Comparison of ENCODE assay signal across 16 mouse cellular contexts in genomic region chr7:99101076-99101475, GRCm38 (mm10). TPM values are rescaled to one million over a fixed set of nuclear protein-coding genes. Genes with fewer than 3 reads are reported as not detected.
DNase-seq lines count a peak whose midpoint lies in the region; ATAC-seq lines count a peak whose summit lies in the region.
"Had no signal": no experiment of that assay in that cellular context is flagged by ENCODE, and none has a peak within 500 bp of the region (broad histone marks: within the 10 kb centered on the region; RNA-seq: fewer than 3 reads in every experiment).

No protein-coding gene starts in this region.

- no peak for ATAC-seq in embryonic facial prominence, embryonic 13.5 days (ENCODE audit: insufficient number of reproducible peaks, insufficient read depth, low FRiP score, low TSS enrichment, low read depth)
- no peak for ATAC-seq in megakaryocyte, adult 5-6 weeks (ENCODE audit: poor library complexity, severe bottlenecking)
- ATAC-seq in liver, embryonic 13.5 days (ENCODE audit: low read depth), result 0 out of 2 replicates have a peak, but pooled peaks have one; percentile 32
- ATAC-seq: inflammation-experienced regulatory T-cells, adult 6 months had no signal

- no peaks in the 10 kb centered on the region for H3K9me3 ChIP-seq in embryonic facial prominence, embryonic 13.5 days
- H3K9me3 ChIP-seq in embryonic facial prominence, embryonic 10.5 days, result no peaks in the 10 kb centered on the region
- no peaks in the 10 kb centered on the region for H3K9me3 ChIP-seq in megakaryocyte, embryonic 14.5 days
- no peaks in the 10 kb centered on the region for H3K9me3 ChIP-seq in liver, embryonic 13.5 days (replicated peaks)
- H3K9me3 ChIP-seq: heart, embryonic 12.5 days; midbrain, embryonic 15.5 days had no signal

- DNase-seq in embryonic facial prominence, embryonic 10.5 days (ENCODE audit: low spot score), result no peak
- no peak for DNase-seq in liver, embryonic 13.5 days
- no peak for DNase-seq in frontal cortex, postnatal 25 days (ENCODE audit: low spot score in 2 of 2)
- DNase-seq in layer of hippocampus, adult 9-11 months, result no peak
- no peak for DNase-seq in thymus, postnatal 10 days (ENCODE audit: low spot score in 2 of 2)
- DNase-seq: adrenal gland, postnatal 25 days; cerebellum, adult 11 months; lung, adult 18-20 months; right cerebral cortex, postnatal 4 days had no signal

- H3K36me3 ChIP-seq in embryonic facial prominence, embryonic 13.5 days, result peaks cover 14% of the 10 kb centered on the region
- peaks cover 24% of the 10 kb centered on the region for H3K36me3 ChIP-seq in embryonic facial prominence, embryonic 10.5 days (replicated peaks)
- H3K36me3 ChIP-seq in megakaryocyte, embryonic 14.5 days (replicated peaks; ENCODE audit: low read length), result peaks cover 52% of the 10 kb centered on the region
- peaks cover 25% of the 10 kb centered on the region for H3K36me3 ChIP-seq in liver, embryonic 13.5 days
- H3K36me3 ChIP-seq: midbrain, embryonic 15.5 days had no signal

- 56% methylated on average over 2 of the region's 2 CpGs for WGBS in embryonic facial prominence, embryonic 13.5 days
- 57% methylated on average over 2 of the region's 2 CpGs for WGBS in embryonic facial prominence, embryonic 10.5 days
- 37% methylated on average over 2 of the region's 2 CpGs for WGBS in liver, embryonic 13.5 days (ENCODE audit: insufficient replicate concordance)

- H3K4me3 ChIP-seq in embryonic facial prominence, embryonic 13.5 days, result no peak overlapping the region
- H3K4me3 ChIP-seq in embryonic facial prominence, embryonic 10.5 days, result no peak overlapping the region
- peak overlapping the region; percentile 50 for H3K4me3 ChIP-seq in megakaryocyte, embryonic 14.5 days (replicated peaks)
- no peak overlapping the region for H3K4me3 ChIP-seq in liver, embryonic 13.5 days (replicated peaks)
- H3K4me3 ChIP-seq: heart, embryonic 12.5 days; left cerebral cortex, adult 2 months; midbrain, embryonic 15.5 days had no signal

- peaks cover 27% of the 10 kb centered on the region for H3K4me1 ChIP-seq in embryonic facial prominence, embryonic 13.5 days
- peaks cover 32% of the 10 kb centered on the region for H3K4me1 ChIP-seq in embryonic facial prominence, embryonic 10.5 days
- H3K4me1 ChIP-seq in megakaryocyte, embryonic 14.5 days, result peaks cover 32% of the 10 kb centered on the region
- peaks cover 33% of the 10 kb centered on the region for H3K4me1 ChIP-seq in liver, embryonic 13.5 days (replicated peaks)

- H3K9ac ChIP-seq in embryonic facial prominence, embryonic 13.5 days, result no peak overlapping the region
- no peak overlapping the region; the same call in 1 of the 2 replicates for H3K9ac ChIP-seq in liver, embryonic 13.5 days
- H3K9ac ChIP-seq: heart, embryonic 12.5 days; midbrain, embryonic 15.5 days had no signal

- no peaks in the 10 kb centered on the region for H3K27me3 ChIP-seq in embryonic facial prominence, embryonic 13.5 days
- H3K27me3 ChIP-seq in embryonic facial prominence, embryonic 10.5 days (replicated peaks; ENCODE audit: low read depth, poor library complexity, severe bottlenecking), result no peaks in the 10 kb centered on the region
- no peaks in the 10 kb centered on the region for H3K27me3 ChIP-seq in megakaryocyte, embryonic 14.5 days (replicated peaks)
- no peaks in the 10 kb centered on the region for H3K27me3 ChIP-seq in liver, embryonic 13.5 days
- H3K27me3 ChIP-seq: heart, embryonic 12.5 days; midbrain, embryonic 15.5 days had no signal

- H3K4me2 ChIP-seq in embryonic facial prominence, embryonic 13.5 days, result no peak overlapping the region
- no peak overlapping the region for H3K4me2 ChIP-seq in liver, embryonic 13.5 days
- H3K4me2 ChIP-seq: heart, embryonic 12.5 days; midbrain, embryonic 15.5 days had no signal

- H3K27ac ChIP-seq in embryonic facial prominence, embryonic 13.5 days, result 0 out of 2 replicates have a peak overlapping the region, but pooled peaks have one; percentile 19
- H3K27ac ChIP-seq in embryonic facial prominence, embryonic 10.5 days (replicated peaks), result no peak overlapping the region
- H3K27ac ChIP-seq in liver, embryonic 13.5 days, result peak overlapping the region; percentile 67
- H3K27ac ChIP-seq: left cerebral cortex, adult 2 months; midbrain, embryonic 15.5 days had no signal

RNA-seq across cellular contexts. Expression of gene Uvrag, which starts 39.9 kb away (rescaled TPM):
- 16.5 and 18.2 TPM in 2 replicates for polyA plus RNA-seq in embryonic facial prominence, embryonic 13.5 days (2015; fragmentation: Nextera tagmentation; extraction: Ambion mirVana)
- polyA plus RNA-seq in embryonic facial prominence, embryonic 10.5 days (2016; fragmentation: Nextera tagmentation; extraction: Ambion mirVana), result 11.0 and 12.1 TPM in 2 replicates
- polyA plus RNA-seq in megakaryocyte, embryonic 14.5 days (2012; ENCODE audit: insufficient read depth, low replicate concordance), result 13.9 and 19.6 TPM in 2 replicates
- 37.2 and 42.4 TPM in 2 replicates for total RNA-seq in megakaryocyte, adult 5-6 weeks (2015)
- total RNA-seq in megakaryocyte, adult 5-6 weeks (2017), result 43.1 and 50.8 TPM in 2 replicates
- 8.9 and 9.0 TPM in 2 replicates for polyA plus RNA-seq in liver, embryonic 13.5 days (2015; fragmentation: Nextera tagmentation; extraction: Ambion mirVana)
